Mouse (Mus musculus): ENCODE measurements around the gene 2310011J03Rik. TPM values are rescaled to one million over a fixed set of nuclear protein-coding genes. Genes with fewer than 3 reads are reported as not detected.

Gene 2310011J03Rik
- polyA plus RNA-seq, 1 experiment from 2014 or later, result 60.2 TPM

- DNase-seq (ENCODE audit: extremely low spot score, low spot score), result no peak
- Histone ChIP-seq H3K4me3 (peak overlapping the region; percentile 98), H3K9me3 (no peaks in the 10 kb centered on the region), H3K27ac (0 out of 2 replicates have a peak overlapping the region, but pooled peaks have one; percentile 30), H3K27me3 (ENCODE audit: poor library complexity, severe bottlenecking) (peaks cover 36% of the 10 kb centered on the region), H3K4me1 (peaks cover 74% of the 10 kb centered on the region), H3K36me3 (replicated peaks) (peaks cover 26% of the 10 kb centered on the region)
- 46% methylated on average over 7 of the region's 7 CpGs for WGBS
Observed at GRCm38 (mm10) chr10:80294788-80295303, 25.5 kb downstream of the 2310011J03Rik start.

- Histone ChIP-seq H3K27me3 (ENCODE audit: poor library complexity, severe bottlenecking) (peaks cover 30% of the 10 kb centered on the region), H3K4me1 (peaks cover 69% of the 10 kb centered on the region), H3K27ac (0 out of 2 replicates have a peak overlapping the region, but pooled peaks have one; percentile 30), H3K4me3 (peak overlapping the region; percentile 98), H3K9me3 (no peaks in the 10 kb centered on the region), H3K36me3 (replicated peaks) (peaks cover 27% of the 10 kb centered on the region)
- 73% methylated on average over 4 of the region's 4 CpGs for WGBS
- no peak for DNase-seq (ENCODE audit: extremely low spot score, low spot score)
Observed at GRCm38 (mm10) chr10:80294311-80294710, 26.0 kb downstream of the 2310011J03Rik start.

GRCm38 (mm10) chr10:80293325-80293724 lies 27.0 kb downstream of the 2310011J03Rik start:
- H3K4me1 ChIP-seq, result peaks cover 59% of the 10 kb centered on the region

GRCm38 (mm10) chr10:80292251-80293146 lies 27.8 kb downstream of the 2310011J03Rik start, which contains the start of gene Rps15:
Gene Rps15, plus strand, starts transcription at chr10:80292453.
- Histone ChIP-seq H3K27ac (peak within 1 kb of the TSS; percentile 99), H3K36me3 (replicated peaks) (peaks cover 45% of the 10 kb centered on the region), H3K27me3 (ENCODE audit: poor library complexity, severe bottlenecking) (peaks cover 12% of the 10 kb centered on the region), H3K4me3 (peak within 1 kb of the TSS; percentile 98), H3K9me3 (no peaks in the 10 kb centered on the region), H3K4me1 (peaks cover 52% of the 10 kb centered on the region)
- WGBS, result under 1% methylated on average over 72 of the region's 72 CpGs
- DNase-seq (ENCODE audit: extremely low spot score, low spot score), result peak; percentile 97

More at GRCm38 (mm10) chr10:80293325-80293724, 27.0 kb downstream of the 2310011J03Rik start:
- H3K27me3 ChIP-seq (ENCODE audit: poor library complexity, severe bottlenecking), result peaks cover 20% of the 10 kb centered on the region
- peak overlapping the region; percentile 99 for H3K27ac ChIP-seq
- WGBS, result 33% methylated on average over 14 of the region's 14 CpGs
- no peak for DNase-seq (ENCODE audit: extremely low spot score, low spot score)
- no peaks in the 10 kb centered on the region for H3K9me3 ChIP-seq
- H3K4me3 ChIP-seq, result peak overlapping the region; percentile 98
- H3K36me3 ChIP-seq (replicated peaks), result peaks cover 37% of the 10 kb centered on the region

GRCm38 (mm10) chr10:80288657-80289056 lies 31.7 kb downstream of the 2310011J03Rik start:
- Histone ChIP-seq H3K4me3 (no peak overlapping the region), H3K27me3 (ENCODE audit: poor library complexity, severe bottlenecking) (no peaks in the 10 kb centered on the region), H3K27ac (no peak overlapping the region), H3K9me3 (no peaks in the 10 kb centered on the region), H3K36me3 (replicated peaks) (peaks cover 68% of the 10 kb centered on the region), H3K4me1 (peaks cover 21% of the 10 kb centered on the region)
- WGBS, result 71% methylated on average over 8 of the region's 8 CpGs
- DNase-seq (ENCODE audit: extremely low spot score, low spot score), result no peak

GRCm38 (mm10) chr10:80288097-80288496 lies 32.2 kb downstream of the 2310011J03Rik start:
- Histone ChIP-seq H3K36me3 (replicated peaks) (peaks cover 68% of the 10 kb centered on the region), H3K27ac (no peak overlapping the region), H3K9me3 (no peaks in the 10 kb centered on the region), H3K4me1 (peaks cover 15% of the 10 kb centered on the region), H3K4me3 (no peak overlapping the region), H3K27me3 (ENCODE audit: poor library complexity, severe bottlenecking) (no peaks in the 10 kb centered on the region)
- WGBS, result 94% methylated on average over 12 of the region's 12 CpGs
- no peak for DNase-seq (ENCODE audit: extremely low spot score, low spot score)

GRCm38 (mm10) chr10:80285222-80286070 lies 34.9 kb downstream of the 2310011J03Rik start:
- WGBS, result 88% methylated on average over 14 of the region's 15 CpGs
- H3K9me3 ChIP-seq, result no peaks in the 10 kb centered on the region
- no peak for DNase-seq (ENCODE audit: extremely low spot score, low spot score)
- peaks cover 90% of the 10 kb centered on the region for H3K36me3 ChIP-seq (replicated peaks)
- H3K27me3 ChIP-seq (ENCODE audit: poor library complexity, severe bottlenecking), result no peaks in the 10 kb centered on the region
- peaks cover 8% of the 10 kb centered on the region; the same call in 1 of the 2 replicates for H3K4me1 ChIP-seq
- no peak overlapping the region for H3K27ac ChIP-seq
- H3K4me3 ChIP-seq, result no peak overlapping the region

- Histone ChIP-seq H3K4me1 (peaks cover 8% of the 10 kb centered on the region; the same call in 1 of the 2 replicates), H3K36me3 (replicated peaks) (peaks cover 99% of the 10 kb centered on the region)
- WGBS, result 93% methylated on average over 20 of the region's 20 CpGs
Observed at GRCm38 (mm10) chr10:80282481-80283441, 37.6 kb downstream of the 2310011J03Rik start.

GRCm38 (mm10) chr10:80281921-80282371 lies 38.4 kb downstream of the 2310011J03Rik start:
- Histone ChIP-seq H3K9me3 (no peaks in the 10 kb centered on the region), H3K36me3 (replicated peaks) (peaks cover 99% of the 10 kb centered on the region), H3K27ac (no peak overlapping the region), H3K4me1 (0 out of 2 replicates have a peak, but pooled peaks cover 1% of the 10 kb centered on the region), H3K4me3 (no peak overlapping the region), H3K27me3 (ENCODE audit: poor library complexity, severe bottlenecking) (no peaks in the 10 kb centered on the region)
- no peak for DNase-seq (ENCODE audit: extremely low spot score, low spot score)
- WGBS, result 80% methylated on average over 8 of the region's 8 CpGs

More at GRCm38 (mm10) chr10:80282481-80283441, 37.6 kb downstream of the 2310011J03Rik start:
- DNase-seq (ENCODE audit: extremely low spot score, low spot score), result no peak
- H3K9me3 ChIP-seq, result no peaks in the 10 kb centered on the region
- no peak overlapping the region for H3K4me3 ChIP-seq
- no peaks in the 10 kb centered on the region for H3K27me3 ChIP-seq (ENCODE audit: poor library complexity, severe bottlenecking)
- no peak overlapping the region for H3K27ac ChIP-seq

- Histone ChIP-seq H3K4me1 (no peaks in the 10 kb centered on the region), H3K27ac (no peak overlapping the region), H3K27me3 (ENCODE audit: poor library complexity, severe bottlenecking) (no peaks in the 10 kb centered on the region), H3K4me3 (no peak overlapping the region), H3K36me3 (replicated peaks) (peaks cover 99% of the 10 kb centered on the region), H3K9me3 (no peaks in the 10 kb centered on the region)
- WGBS, result 90% methylated on average over 7 of the region's 7 CpGs
- no peak for DNase-seq (ENCODE audit: extremely low spot score, low spot score)
Observed at GRCm38 (mm10) chr10:80281304-80281703, 39.0 kb downstream of the 2310011J03Rik start.

GRCm38 (mm10) chr10:80279273-80279672 lies 41.1 kb downstream of the 2310011J03Rik start:
- no peak overlapping the region for H3K4me3 ChIP-seq
- H3K9me3 ChIP-seq, result no peaks in the 10 kb centered on the region
- H3K4me1 ChIP-seq, result no peaks in the 10 kb centered on the region
- no peak overlapping the region for H3K27ac ChIP-seq
- DNase-seq (ENCODE audit: extremely low spot score, low spot score), result no peak
- 95% methylated on average over 12 of the region's 12 CpGs for WGBS
- no peaks in the 10 kb centered on the region for H3K27me3 ChIP-seq (ENCODE audit: poor library complexity, severe bottlenecking)
- peaks cover 99% of the 10 kb centered on the region for H3K36me3 ChIP-seq (replicated peaks)
